Mouse (Mus musculus) midbrain, embryonic 16.5 days (tissue): ENCODE measurements around the gene Supt3. TPM values are rescaled to one million over a fixed set of nuclear protein-coding genes. Genes with fewer than 3 reads are reported as not detected.

Experiments used
- ATAC-seq: fragments of 200-750 bp; cut with Nextera tagmentation; 2 replicates; pipeline ENCODE4 v1.8.0; 2017; ENCODE audit warnings: moderate TSS enrichment
- H3K27ac ChIP-seq: fragments of 300-500 bp; sonication (generic); 2 replicates; pipeline ENCODE4 v1.5.1; 2014; ENCODE audit warnings: mild to moderate bottlenecking, low read length, mixed read lengths
- H3K27me3 ChIP-seq: fragments of 300-500 bp; sonication (generic); 2 replicates; pipeline ENCODE4 v1.6.1; 2014; ENCODE audit warnings: low read depth, low read length, mixed read lengths; ENCODE audit not compliant: control insufficient read depth, insufficient read depth
- H3K36me3 ChIP-seq: fragments of 300-500 bp; sonication (generic); 2 replicates; pipeline ENCODE4 v1.6.1; 2014; ENCODE audit warnings: mild to moderate bottlenecking, low read length, moderate library complexity, mixed read lengths; ENCODE audit not compliant: control insufficient read depth, insufficient read depth
- H3K4me1 ChIP-seq: fragments of 300-500 bp; sonication (generic); 2 replicates; pipeline ENCODE4 v1.6.1; 2014; ENCODE audit warnings: mild to moderate bottlenecking, low read length, mixed read lengths; ENCODE audit not compliant: control insufficient read depth, insufficient read depth
- H3K4me2 ChIP-seq: fragments of 300-500 bp; sonication (generic); 2 replicates; pipeline ENCODE4 v1.6.1; 2014; ENCODE audit warnings: mild to moderate bottlenecking, low read length, mixed read lengths
- H3K4me3 ChIP-seq: fragments of 300-500 bp; sonication (generic); 2 replicates; pipeline ENCODE4 v1.5.1; 2014; ENCODE audit warnings: low read depth, mild to moderate bottlenecking, low read length, moderate library complexity, mixed read lengths
- H3K9ac ChIP-seq: fragments of 300-500 bp; sonication (generic); 2 replicates; pipeline ENCODE4 v1.6.1; 2014; ENCODE audit warnings: low read depth, low read length, mixed read lengths
- H3K9me3 ChIP-seq: fragments of 300-500 bp; sonication (generic); replicated peaks from 2 replicates; pipeline ENCODE4 v1.6.1; 2014; ENCODE audit warnings: mild to moderate bottlenecking, low read length, mixed read lengths; ENCODE audit not compliant: control insufficient read depth, poor library complexity, severe bottlenecking
- WGBS: fragments of 180-500 bp; shearing (Covaris S2); extraction: QIAGEN DNeasy Blood & Tissue Kit; methylation state at CpG from one replicate; pipeline ENCODE4 v1.1.7; 2014; 5-methylcytosine and 5-hydroxymethylcytosine counted together
- polyA plus RNA-seq: library from polyadenylated mRNA; unstranded; fragments of >200 nt; fragmentation: Nextera tagmentation; extraction: Ambion mirVana; gene quantifications from 2 replicates; pipeline ENCODE4 v1.2.1, GENCODE M21; 2015

Supt3 gene
- polyA plus RNA-seq, 1 experiment from 2014 or later, result 21.8 TPM

GRCm38 (mm10) chr17:44842184-44842583, 65.2 kb downstream of the Supt3 start:
- H3K4me2 ChIP-seq, result no peak overlapping the region
- H3K27me3 ChIP-seq, result no peaks in the 10 kb centered on the region
- H3K9me3 ChIP-seq, result no peaks in the 10 kb centered on the region
- H3K4me3 ChIP-seq, result no peak overlapping the region
- WGBS, result 81% methylated on average over 4 of the region's 4 CpGs
- no peaks in the 10 kb centered on the region for H3K4me1 ChIP-seq
- H3K9ac ChIP-seq, result no peak overlapping the region
- no peak for ATAC-seq
- H3K27ac ChIP-seq, result no peak overlapping the region
- no peaks in the 10 kb centered on the region for H3K36me3 ChIP-seq

GRCm38 (mm10) chr17:44863165-44863564, 86.2 kb downstream of the Supt3 start:
- Histone ChIP-seq H3K9ac (no peak overlapping the region), H3K4me1 (no peaks in the 10 kb centered on the region), H3K27ac (no peak overlapping the region), H3K27me3 (no peaks in the 10 kb centered on the region), H3K9me3 (no peaks in the 10 kb centered on the region), H3K4me2 (no peak overlapping the region), H3K4me3 (no peak overlapping the region), H3K36me3 (no peaks in the 10 kb centered on the region)
- WGBS, result 95% methylated on average over 6 of the region's 6 CpGs
- ATAC-seq, result no peak

- H3K4me1 ChIP-seq, result no peaks in the 10 kb centered on the region
- no peaks in the 10 kb centered on the region for H3K27me3 ChIP-seq
- H3K4me3 ChIP-seq, result no peak overlapping the region
- no peak overlapping the region for H3K4me2 ChIP-seq
- no peak overlapping the region for H3K27ac ChIP-seq
- H3K9me3 ChIP-seq, result 0 out of 2 replicates have a peak, but pooled peaks cover 4% of the 10 kb centered on the region
- ATAC-seq, result no peak
- no peak overlapping the region for H3K9ac ChIP-seq
- H3K36me3 ChIP-seq, result no peaks in the 10 kb centered on the region
- WGBS, result 62% methylated on average over 1 of the region's 1 CpGs
Observed at GRCm38 (mm10) chr17:44893592-44893991, 116.6 kb downstream of the Supt3 start.

GRCm38 (mm10) chr17:44943536-44944090, 166.7 kb downstream of the Supt3 start:
- Histone ChIP-seq H3K4me2 (no peak overlapping the region), H3K27ac (no peak overlapping the region), H3K4me1 (no peaks in the 10 kb centered on the region), H3K27me3 (no peaks in the 10 kb centered on the region), H3K9me3 (no peaks in the 10 kb centered on the region), H3K9ac (no peak overlapping the region), H3K4me3 (no peak overlapping the region), H3K36me3 (no peaks in the 10 kb centered on the region)
- WGBS, result 84% methylated on average over 4 of the region's 4 CpGs
- no peak for ATAC-seq

DNA sequence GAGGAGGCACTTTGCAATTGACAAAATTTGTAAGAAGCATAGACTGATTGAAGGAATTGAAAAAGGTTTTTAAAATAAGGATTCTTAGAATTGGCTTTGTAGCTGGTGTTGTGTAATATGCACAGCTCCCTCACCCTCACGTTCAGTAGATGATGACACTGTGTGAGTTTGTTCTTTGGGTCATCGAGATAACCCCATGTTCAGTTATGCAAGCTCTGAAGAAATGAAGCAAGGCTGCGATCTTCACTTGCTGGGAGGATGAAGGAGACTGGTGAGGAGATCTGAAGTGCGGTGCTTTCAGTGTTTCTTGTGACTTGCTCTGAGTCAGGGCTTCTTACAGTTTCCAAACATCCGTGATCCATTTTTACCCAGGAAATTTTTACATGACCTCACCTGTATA, 168.4 kb downstream of the Supt3 start:
- Histone ChIP-seq H3K27ac (no peak overlapping the region), H3K4me3 (no peak overlapping the region), H3K9ac (no peak overlapping the region), H3K36me3 (no peaks in the 10 kb centered on the region), H3K4me2 (no peak overlapping the region), H3K4me1 (no peaks in the 10 kb centered on the region), H3K9me3 (no peaks in the 10 kb centered on the region), H3K27me3 (no peaks in the 10 kb centered on the region)
- ATAC-seq, result no peak
- 94% methylated on average over 5 of the region's 5 CpGs for WGBS

DNA sequence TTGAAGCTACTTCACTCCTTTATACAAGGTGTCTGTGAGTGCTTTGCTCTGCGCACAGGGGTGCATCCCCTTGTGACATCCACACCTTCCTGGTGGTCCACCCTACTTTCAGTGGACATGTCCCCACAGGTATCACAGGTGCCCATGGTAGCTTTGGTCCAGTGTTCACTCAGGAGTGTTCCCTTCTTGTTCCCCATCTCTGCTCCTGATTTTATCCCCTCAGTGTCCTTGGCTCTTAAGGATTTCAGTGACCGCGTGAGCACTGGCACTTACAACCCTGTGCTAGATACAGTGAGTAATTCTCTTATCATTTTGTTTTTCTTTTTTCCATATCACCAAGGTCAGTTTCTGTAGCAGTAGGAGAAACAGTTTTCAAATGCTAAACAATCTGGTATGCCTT, 171.4 kb downstream of the Supt3 start:
- Histone ChIP-seq H3K9ac (no peak overlapping the region), H3K9me3 (no peaks in the 10 kb centered on the region), H3K4me2 (no peak overlapping the region), H3K27ac (no peak overlapping the region), H3K4me3 (no peak overlapping the region), H3K27me3 (no peaks in the 10 kb centered on the region), H3K36me3 (no peaks in the 10 kb centered on the region), H3K4me1 (no peaks in the 10 kb centered on the region)
- ATAC-seq, result no peak
- WGBS, result 98% methylated on average over 3 of the region's 3 CpGs

GRCm38 (mm10) chr17:44956671-44957070, 179.7 kb downstream of the Supt3 start:
- Histone ChIP-seq H3K4me1 (no peaks in the 10 kb centered on the region), H3K9me3 (no peaks in the 10 kb centered on the region), H3K27ac (no peak overlapping the region), H3K9ac (no peak overlapping the region), H3K4me3 (no peak overlapping the region), H3K4me2 (no peak overlapping the region), H3K27me3 (no peaks in the 10 kb centered on the region), H3K36me3 (0 out of 2 replicates have a peak, but pooled peaks cover 2% of the 10 kb centered on the region)
- WGBS, result 90% methylated on average over 2 of the region's 2 CpGs
- ATAC-seq, result no peak

- no peaks in the 10 kb centered on the region for H3K27me3 ChIP-seq
- no peak overlapping the region for H3K9ac ChIP-seq
- H3K36me3 ChIP-seq, result 0 out of 2 replicates have a peak, but pooled peaks cover 2% of the 10 kb centered on the region
- no peaks in the 10 kb centered on the region for H3K4me1 ChIP-seq
- ATAC-seq, result 0 out of 2 replicates have a peak, but pooled peaks have one; percentile 60
- no peaks in the 10 kb centered on the region for H3K9me3 ChIP-seq
- no peak overlapping the region for H3K27ac ChIP-seq
- no peak overlapping the region for H3K4me2 ChIP-seq
- WGBS, result 53% methylated on average over 6 of the region's 6 CpGs
- H3K4me3 ChIP-seq, result no peak overlapping the region
Observed at GRCm38 (mm10) chr17:44963051-44963798, 186.3 kb downstream of the Supt3 start.

GRCm38 (mm10) chr17:44967186-44967585, 190.2 kb downstream of the Supt3 start:
- H3K27me3 ChIP-seq, result no peaks in the 10 kb centered on the region
- H3K9ac ChIP-seq, result no peak overlapping the region
- no peak for ATAC-seq
- H3K4me2 ChIP-seq, result no peak overlapping the region
- WGBS, result 100% methylated on average over 1 of the region's 1 CpGs
- no peaks in the 10 kb centered on the region for H3K4me1 ChIP-seq
- no peaks in the 10 kb centered on the region for H3K36me3 ChIP-seq
- H3K9me3 ChIP-seq, result no peaks in the 10 kb centered on the region
- H3K27ac ChIP-seq, result no peak overlapping the region
- no peak overlapping the region for H3K4me3 ChIP-seq
